Mouse (Mus musculus): ENCODE results near the gene Htra2.

Gene Htra2

DNA sequence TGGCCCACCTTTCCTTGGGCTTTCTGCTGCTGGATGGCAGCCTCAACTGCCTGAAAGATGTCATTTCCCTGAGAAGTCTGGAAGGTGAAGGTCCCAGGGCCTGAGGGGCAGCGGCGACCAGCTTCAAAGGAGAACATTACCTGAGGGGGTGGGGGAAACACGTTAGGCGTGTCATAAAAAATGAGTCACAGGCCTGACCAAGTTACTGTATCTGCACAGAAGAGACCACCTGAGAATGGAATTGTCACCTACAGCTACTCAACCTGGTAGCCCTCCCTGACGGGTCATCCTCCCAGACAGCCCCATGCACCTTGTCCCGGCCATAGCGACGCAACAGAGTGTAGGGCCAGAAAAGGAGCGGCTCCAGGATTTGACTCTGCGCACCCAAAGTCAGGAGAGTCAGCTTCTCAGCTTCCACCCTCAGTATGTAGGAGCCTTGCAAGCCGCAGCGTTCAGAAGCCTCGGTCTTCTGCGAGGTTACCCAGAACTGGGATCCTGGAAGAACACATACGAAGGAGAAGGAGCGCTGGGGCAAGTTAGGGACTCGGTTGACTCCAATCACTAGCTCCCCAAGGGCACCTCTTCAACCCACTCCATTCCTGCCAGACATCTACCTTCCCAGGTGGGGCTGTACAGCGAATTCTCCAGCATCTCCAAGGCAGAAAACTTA is 23.0 kb downstream of the Htra2 start:
- no peak for DNase-seq (ENCODE audit: low read depth, low spot score)

GRCm38 (mm10) chr6:83031111-83031510 is 24.0 kb downstream of the Htra2 start:
- DNase-seq (ENCODE audit: low read depth, low spot score) = no peak

DNA sequence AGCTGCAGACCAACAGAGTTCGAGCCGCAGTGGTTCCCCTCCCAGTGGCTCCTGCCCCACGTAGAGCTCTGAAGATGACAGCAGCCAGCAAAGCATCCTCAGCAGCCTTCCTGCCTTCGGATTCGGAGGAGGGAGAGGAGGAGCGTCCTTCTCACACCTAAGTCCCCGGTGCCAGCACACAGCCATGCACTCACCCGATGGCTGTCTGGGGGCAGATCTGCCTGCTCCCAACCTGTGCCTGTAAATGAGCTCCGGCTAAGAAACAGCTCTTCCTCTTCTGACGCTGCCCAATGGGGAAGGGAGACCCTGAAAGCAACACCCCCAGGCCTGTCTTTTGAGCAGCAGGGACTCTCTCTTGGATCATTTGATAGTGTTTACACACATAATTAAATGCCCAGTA is 25.3 kb downstream of the Htra2 start:
- DNase-seq (ENCODE audit: low read depth, low spot score) = no peak

DNA sequence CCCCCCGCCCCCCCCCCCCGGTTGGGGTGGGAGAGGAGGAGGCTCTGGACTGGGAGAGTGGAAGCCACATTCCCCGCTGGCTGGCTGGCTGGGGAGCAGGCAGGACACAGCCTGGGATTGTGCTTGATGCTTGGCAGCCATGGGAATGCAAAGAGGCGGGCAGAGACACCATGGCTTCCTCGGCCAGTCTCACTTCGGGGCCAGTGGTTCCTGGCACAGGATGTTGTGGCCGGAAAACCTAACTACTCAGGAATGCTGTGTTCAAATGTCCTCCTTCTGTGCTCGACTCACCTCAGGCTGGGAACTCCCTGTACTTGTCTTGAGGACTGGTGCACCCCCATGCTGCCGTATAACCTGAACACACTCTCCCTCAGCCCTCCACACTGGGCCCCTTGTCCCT is 27.4 kb downstream of the Htra2 start:
- DNase-seq (ENCODE audit: low read depth, low spot score) = no peak

DNA sequence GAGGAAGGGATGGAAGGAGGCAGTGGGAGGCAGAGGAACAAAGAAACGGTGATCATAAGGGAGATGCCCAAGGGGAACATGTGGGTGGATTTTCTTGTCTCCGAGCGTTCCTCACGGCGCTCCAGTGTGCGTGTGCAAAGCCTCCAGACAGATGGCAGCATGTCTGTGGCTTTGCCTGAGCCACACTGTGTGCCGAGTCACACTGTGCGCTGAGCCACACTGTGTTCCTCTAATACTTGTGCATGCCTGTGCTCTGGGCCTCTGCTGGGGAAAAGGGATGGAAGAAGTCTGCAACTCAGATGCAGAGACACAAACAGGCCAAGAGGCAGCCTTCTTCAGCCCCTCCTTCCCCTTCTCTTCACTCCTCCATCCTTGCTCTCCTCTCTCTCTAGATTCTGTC is 27.8 kb downstream of the Htra2 start:
- DNase-seq (ENCODE audit: low read depth, low spot score) = no peak

DNA sequence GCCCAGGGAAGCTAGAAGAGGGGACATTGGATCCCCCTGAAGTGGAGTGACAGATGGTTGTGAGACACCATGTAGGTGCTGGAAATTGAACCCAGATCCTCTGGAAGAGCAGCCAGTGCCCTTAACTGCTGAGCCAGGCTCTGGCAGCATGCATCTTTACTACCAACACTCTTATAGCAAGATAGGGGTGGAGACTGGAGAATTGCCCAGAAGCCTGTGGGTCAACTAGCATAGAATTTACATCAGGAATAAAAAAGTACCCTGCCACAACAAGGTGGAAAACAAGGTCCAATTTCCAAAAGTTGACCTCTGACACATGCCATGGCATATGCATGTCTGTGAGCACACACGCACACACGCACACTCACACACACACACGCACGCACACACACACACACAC is 29.9 kb downstream of the Htra2 start:
- no peak for DNase-seq (ENCODE audit: low read depth, low spot score)

- DNase-seq (ENCODE audit: low read depth, low spot score) = no peak
Observed at GRCm38 (mm10) chr6:83024421-83024820, 30.7 kb downstream of the Htra2 start.

GRCm38 (mm10) chr6:83023786-83024185 is 31.3 kb downstream of the Htra2 start:
- DNase-seq (ENCODE audit: low read depth, low spot score) = no peak

DNA sequence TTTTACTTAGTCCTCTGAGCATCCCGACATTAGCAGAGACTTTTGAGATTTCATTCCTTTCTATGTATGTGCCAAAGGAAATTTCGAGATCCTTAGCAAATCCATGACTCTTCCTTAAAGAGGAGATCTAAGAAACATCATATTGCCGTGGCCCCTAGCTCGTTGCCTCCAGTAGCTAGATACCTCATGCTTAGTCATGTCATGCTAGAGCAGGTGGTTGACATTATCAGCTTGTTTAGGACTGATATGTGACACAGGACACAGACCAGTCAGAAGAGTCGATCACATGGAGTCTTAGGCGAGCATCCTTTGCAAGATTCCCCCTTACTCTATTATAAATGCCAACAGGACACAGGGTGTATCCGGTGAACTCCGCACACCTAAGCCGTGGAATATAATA is 32.1 kb downstream of the Htra2 start:
- DNase-seq (ENCODE audit: low read depth, low spot score) = no peak

DNA sequence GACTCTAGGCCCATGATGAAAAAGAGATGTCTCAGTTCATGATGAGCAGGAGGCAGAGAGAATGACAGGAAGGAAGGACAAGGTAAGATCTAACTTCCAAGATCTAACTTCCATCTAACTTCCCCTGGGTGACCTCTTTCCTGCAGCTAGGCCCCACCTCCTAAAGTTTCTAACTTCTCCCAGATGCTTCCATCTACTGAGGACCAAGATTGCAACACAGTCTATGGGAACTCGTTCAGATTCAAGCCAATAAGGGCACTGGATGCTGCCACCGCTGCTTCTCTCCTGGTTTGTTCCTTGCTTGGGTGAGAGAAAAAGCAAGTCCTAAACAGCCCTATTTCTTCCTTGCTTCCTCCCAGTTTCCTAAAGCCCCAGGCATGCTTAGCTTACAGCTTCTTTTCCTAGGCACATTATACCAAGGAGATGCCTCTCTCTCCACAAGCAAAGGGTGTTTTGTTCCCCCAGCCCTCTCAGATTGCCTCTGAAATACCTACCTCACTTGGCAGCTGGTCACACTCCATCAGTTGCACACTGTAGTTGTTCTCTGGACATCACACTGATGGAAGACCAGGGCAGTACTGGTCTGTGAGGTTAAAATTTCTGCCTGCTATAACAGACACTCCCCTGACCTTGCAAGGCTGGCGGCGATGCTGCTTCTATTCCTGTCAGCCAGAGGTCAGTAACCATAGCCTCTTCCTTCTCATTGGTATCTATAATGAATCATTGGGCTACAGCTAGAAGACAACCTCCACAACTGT is 34.1 kb downstream of the Htra2 start:
- no peak for DNase-seq (ENCODE audit: low read depth, low spot score)

GRCm38 (mm10) chr6:83020121-83020520 is 35.0 kb downstream of the Htra2 start:
- no peak for DNase-seq (ENCODE audit: low read depth, low spot score)

- DNase-seq (ENCODE audit: low read depth, low spot score) = no peak
Observed at GRCm38 (mm10) chr6:83019044-83019443, 36.0 kb downstream of the Htra2 start.

DNA sequence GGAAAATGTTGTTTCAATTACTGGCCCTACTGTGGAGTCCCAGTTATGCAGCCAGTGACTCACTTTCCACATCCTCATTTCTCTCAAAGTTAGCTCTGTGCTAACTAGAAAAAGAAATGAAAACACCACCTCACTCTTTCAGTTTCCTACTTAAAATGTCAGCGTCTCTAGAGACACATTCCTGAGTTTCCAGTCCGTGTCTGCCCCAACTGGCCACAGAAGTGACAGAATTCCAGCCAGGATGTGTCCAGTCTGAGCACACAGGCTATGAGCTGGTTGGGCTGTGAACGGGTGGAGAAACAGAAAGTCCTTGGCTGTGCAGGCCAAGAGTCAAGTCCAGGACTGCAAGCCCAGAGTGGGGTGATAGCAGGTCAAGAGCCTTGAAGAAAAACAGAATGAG is 37.9 kb downstream of the Htra2 start:
- no peak for DNase-seq (ENCODE audit: low read depth, low spot score)

DNA sequence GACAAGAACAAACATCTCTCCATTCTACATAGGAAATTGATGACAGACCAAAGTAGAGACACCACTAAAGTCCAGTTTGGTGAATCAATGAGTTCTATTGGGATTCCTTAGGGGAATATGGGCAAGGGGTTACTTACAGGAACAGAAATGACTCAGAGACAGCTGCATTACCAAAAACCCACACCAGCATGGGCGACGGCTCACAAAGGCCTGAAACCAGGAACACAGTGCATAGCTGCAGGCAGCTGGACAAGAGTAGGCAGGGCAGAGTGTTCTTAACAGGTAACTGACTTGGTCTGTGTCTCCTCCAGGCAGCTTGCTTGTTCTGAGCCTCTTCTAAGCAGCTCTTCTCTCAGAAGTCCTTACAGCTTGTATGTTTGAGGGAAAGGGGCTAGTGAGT is 39.3 kb downstream of the Htra2 start:
- DNase-seq (ENCODE audit: low read depth, low spot score) = no peak

GRCm38 (mm10) chr6:83014482-83015466 is 40.3 kb downstream of the Htra2 start:
- no peak for DNase-seq (ENCODE audit: low read depth, low spot score)

DNA sequence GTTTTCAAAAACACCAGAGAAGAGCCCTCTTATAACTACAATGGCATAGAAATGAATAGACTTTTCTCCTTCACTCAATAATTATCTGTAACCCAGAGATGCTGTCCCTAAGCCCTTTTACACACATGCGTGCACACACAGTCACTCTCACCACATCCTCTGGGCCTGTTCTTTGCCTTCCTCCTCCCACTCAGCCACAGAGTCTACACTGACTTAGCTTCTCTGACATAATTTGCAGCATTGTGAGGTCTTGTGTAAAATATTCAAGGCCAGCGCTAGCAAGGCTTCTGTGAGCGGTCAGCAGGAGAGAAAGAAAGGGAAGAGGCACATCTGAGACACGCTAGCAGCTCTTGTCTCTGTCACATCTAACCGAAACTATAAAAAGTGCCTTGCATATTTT is 41.6 kb downstream of the Htra2 start:
- no peak for DNase-seq (ENCODE audit: low read depth, low spot score)

- no peak for DNase-seq (ENCODE audit: low read depth, low spot score)
Observed at GRCm38 (mm10) chr6:83011756-83012155, 43.3 kb downstream of the Htra2 start.

DNA sequence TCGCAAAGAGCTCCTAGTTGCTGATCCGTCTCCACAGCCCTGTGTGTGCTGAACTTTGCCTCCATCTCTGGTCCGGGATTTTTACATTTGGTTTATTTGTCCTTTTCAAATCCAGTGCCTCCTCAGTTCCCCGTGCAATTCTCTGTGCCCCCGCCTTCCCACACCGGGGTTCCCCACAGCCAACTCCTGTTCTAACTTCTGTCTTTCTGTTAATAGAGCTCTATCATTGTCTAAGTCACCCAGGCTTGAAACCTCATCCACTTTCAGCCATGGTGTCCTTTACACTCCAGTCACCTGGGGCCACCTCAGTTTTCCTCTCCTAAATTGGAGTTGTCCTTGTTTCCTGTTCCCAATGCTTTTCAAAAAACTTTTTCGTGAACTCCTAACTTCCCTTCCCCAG is 43.8 kb downstream of the Htra2 start:
- DNase-seq (ENCODE audit: low read depth, low spot score) = no peak

DNA sequence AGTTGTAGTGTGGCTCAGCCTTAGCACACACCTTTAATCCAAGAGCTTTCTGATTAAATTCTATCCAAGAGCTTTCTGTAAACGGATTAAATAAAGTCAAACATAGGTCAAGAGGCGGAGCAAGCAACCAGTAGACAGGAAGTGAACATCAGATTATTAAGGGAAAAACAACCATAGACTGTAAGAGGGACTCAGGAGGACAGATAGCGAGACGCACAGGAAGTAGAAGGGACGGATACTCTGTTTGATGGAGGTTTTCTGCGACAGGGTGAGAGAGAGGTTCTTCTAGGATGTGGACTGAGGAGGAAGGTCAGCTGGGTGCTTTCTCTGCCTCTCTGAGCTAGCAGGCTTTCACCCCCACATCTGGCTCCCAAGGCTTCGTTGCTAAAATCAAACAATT is 45.1 kb downstream of the Htra2 start:
- DNase-seq (ENCODE audit: low read depth, low spot score) = no peak

DNA sequence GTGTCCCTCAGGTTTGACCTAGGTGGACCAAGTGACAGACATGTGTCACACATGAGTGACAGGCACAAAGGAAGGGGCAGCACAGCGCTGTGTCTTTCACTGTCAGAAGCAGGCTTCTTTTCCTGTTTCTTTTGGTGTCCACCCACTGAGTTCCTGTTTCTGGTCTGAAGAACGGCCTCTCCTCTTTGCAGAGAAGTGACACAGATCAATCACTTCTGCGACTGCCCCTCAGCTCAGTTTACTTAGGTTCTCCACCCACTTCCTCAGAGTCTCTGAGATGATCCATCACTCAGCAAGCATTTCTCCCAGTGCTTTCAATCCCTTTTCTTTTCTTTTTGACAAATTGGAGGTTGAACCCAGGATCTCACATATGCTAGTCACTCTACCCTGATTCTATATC is 46.4 kb downstream of the Htra2 start:
- no peak for DNase-seq (ENCODE audit: low read depth, low spot score)

DNA sequence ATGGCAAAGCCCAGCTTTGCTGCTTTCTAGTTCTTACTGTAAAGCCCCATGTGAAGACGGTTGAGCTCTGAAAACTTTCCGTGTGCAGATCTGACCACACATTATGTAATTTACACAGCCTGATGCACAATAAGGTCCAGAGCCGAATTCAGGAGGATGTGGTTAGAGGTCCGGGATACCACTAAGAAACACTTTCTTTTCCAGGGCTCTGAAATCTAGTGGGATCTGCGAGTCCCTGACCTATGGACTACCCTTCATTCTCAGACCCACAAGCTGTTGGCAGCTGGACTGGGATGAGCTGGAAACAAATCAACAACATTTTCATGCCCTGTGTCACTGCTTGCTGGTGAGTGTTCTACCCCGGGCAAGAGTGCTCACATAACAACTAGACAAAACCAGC is 49.0 kb downstream of the Htra2 start:
- no peak for DNase-seq (ENCODE audit: low read depth, low spot score)

- DNase-seq (ENCODE audit: low read depth, low spot score) = no peak
Observed at GRCm38 (mm10) chr6:83005444-83006011, 49.5 kb downstream of the Htra2 start.
